Mouse (Mus musculus) megakaryocyte progenitor cell, adult 5-6 weeks (primary cell): ENCODE results near the gene Trmt10a. TPM values are rescaled to one million over a fixed set of nuclear protein-coding genes. Genes with fewer than 3 reads are reported as not detected.

Source experiments
- ATAC-seq: replicated peaks from 2 replicates; pipeline ENCODE4 v1.8.0; 2016; ENCODE audit warnings: mild to moderate bottlenecking, moderate TSS enrichment, inconsistent platforms; ENCODE audit not compliant: poor library complexity
- total RNA-seq, 2 experiments: library from RNA; stranded (forward) in 1 of 2; stranded (reverse) in 1 of 2; fragments of 157-497, 149-512 nt in 1 of 2; fragments of 200-1000 nt in 1 of 2; gene quantifications; 2 replicates each; pipeline versions ENCODE4 v1.2.3 to v1.2.4; 2015 to 2017

Trmt10a gene
- total RNA-seq, 2 experiments from 2014 or later: 8.2 to 10.7 TPM

- peak; percentile 61 for ATAC-seq
Observed at GRCm38 (mm10) chr3:138133916-138134315, 9.3 kb upstream of the Trmt10a start.

- ATAC-seq: no peak
Observed at GRCm38 (mm10) chr3:138134528-138134927, 8.7 kb upstream of the Trmt10a start.

GRCm38 (mm10) chr3:138138146-138138545, 5.1 kb upstream of the Trmt10a start:
- 0 out of 2 replicates have a peak, but pooled peaks have one; percentile 21 for ATAC-seq

DNA sequence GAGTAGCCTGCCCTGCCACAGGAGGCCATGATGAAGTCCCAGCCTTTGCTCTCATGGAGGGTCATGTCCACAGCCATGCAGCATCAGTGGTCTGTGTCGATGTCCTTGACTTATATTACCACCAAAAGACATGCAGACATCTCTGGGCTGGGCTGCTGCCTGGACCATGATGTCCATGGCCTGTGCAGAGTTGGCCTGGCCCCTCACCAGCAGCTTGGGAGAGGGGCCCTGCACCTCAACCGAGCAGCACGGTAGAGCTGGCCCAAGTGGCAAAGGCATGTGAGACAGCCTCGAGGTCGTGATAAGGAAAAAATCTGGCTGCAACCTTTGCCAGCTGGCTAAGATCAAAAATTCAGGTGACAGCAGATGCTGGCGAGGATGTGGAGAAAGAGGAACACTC, 3.6 kb upstream of the Trmt10a start:
- ATAC-seq: no peak

GRCm38 (mm10) chr3:138142052-138142732, 1.1 kb upstream of the Trmt10a start:
- no peak for ATAC-seq

GRCm38 (mm10) chr3:138142733-138143314, 424 bp upstream of the Trmt10a start:
- no peak for ATAC-seq

- ATAC-seq: no peak
Observed at GRCm38 (mm10) chr3:138144060-138144641, 903 bp downstream of the Trmt10a start.

- peak; percentile 63 for ATAC-seq
Observed at GRCm38 (mm10) chr3:138144642-138145171, 1.5 kb downstream of the Trmt10a start, which contains the start of gene Mttp. Gene Mttp, minus strand, starts transcription at chr3:138144968.

GRCm38 (mm10) chr3:138148811-138149210, 5.6 kb downstream of the Trmt10a start:
- ATAC-seq: no peak

DNA sequence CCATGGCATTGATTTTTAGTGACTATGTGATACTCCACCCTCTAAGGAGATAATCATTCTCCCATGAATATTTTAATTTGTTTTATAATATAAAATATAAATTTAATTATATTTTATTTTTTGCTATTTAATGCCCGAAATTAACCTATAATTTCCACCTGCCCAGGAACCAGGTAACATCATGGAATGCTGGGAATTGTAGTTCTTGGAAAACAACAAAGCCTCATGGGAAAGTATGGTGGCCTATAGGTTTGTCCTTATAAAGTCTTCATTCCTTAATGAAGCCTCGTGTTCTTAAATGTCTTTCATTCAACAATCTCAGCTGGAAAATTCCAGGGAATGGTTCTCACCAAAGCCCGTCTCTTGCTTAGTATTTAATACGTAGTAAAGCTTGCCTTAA, 11.8 kb downstream of the Trmt10a start:
- no peak for ATAC-seq

- no peak for ATAC-seq
Observed at GRCm38 (mm10) chr3:138156651-138157050, 13.4 kb downstream of the Trmt10a start.

DNA sequence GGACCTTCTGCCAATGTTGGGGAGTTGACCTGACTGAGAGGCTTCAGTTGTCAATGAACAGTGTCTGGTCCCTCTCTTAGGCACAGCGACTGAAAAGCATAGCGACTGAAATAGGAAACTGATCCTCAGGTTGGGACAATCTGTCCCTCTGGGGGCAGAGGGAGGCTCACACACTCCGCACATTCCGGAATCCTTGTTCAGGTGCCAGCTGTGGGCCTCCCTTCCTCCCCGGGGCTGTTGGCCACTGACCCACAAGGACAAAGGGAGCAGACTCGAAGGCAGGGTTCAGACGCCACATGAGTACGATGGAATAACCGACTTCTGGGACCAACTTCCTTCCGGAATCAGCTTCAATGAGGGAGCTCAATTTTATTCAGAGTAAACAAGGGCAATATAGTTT, 18.4 kb downstream of the Trmt10a start:
- no peak for ATAC-seq

DNA sequence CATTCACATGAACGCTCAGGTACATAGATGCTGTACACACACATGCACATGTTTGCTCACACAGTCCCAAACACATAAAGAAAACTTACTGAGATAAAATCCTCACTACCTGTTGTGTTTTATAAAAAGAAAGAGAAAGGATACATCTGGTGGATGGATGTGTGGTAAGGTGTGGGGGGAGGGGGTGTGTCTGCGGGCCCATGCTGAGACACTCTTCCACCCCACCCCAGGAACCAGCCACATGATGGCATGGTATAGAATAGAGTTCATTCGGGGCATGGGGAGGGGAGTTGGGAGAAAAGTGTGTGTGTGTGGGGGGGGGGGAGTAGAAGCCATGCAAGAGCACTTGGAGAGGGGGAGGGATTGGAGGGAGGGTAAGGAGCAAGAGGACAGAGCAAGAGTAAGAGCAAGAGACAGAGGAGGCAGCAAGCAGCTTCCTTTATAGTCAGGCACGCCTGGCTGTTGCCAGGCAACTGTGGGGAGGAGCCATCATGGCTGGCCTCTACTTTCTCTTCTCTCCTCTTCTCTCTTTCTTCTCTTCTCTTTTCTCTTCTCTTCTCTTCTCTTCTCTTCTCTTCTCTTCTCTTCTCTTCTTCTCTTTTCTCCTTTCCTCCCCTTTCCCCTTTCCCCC, 19.4 kb downstream of the Trmt10a start:
- 0 out of 2 replicates have a peak, but pooled peaks have one; percentile 26 for ATAC-seq

DNA sequence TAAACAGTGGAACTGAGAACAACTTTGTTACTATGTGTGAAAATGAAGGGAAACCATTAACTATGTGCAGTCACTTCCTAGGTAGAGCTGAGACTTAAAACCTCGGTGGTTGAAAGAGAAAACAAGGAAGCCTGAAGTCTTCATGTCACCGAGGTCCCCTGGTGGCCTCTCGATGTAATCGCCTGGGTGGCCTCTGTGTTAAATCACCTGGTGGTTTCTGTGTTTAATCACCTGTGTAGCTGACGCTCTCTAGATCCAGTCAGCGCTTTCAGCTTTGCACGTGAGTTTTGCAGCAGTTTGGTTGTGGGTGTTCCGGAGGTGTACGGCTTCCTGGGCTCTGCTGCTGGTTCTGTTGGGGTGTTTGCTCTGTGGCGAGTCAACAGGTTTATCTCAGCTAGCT, 30.0 kb downstream of the Trmt10a start:
- 0 out of 2 replicates have a peak, but pooled peaks have one; percentile 37 for ATAC-seq

DNA sequence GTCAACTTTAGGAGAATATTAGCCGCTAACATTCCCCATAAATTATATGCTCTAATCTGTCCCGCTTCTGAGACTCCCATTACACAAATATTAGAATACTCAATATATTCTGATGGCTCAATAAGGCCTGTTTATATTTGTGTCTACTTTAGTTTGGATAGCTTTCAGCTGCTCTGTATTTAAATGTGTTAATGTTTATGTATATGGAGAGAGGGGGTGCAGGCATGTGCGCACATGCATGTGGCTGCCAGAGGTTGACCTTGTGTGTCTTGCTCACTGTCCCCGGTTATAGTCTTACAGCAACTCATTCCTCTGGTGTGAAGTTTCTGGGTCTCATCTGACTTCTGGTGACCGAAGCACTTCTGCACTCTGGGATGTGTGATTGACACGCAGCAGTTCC, 32.3 kb downstream of the Trmt10a start:
- no peak for ATAC-seq

GRCm38 (mm10) chr3:138182019-138182418, 38.8 kb downstream of the Trmt10a start:
- no peak for ATAC-seq

GRCm38 (mm10) chr3:138183371-138183770, 40.1 kb downstream of the Trmt10a start:
- no peak for ATAC-seq

DNA sequence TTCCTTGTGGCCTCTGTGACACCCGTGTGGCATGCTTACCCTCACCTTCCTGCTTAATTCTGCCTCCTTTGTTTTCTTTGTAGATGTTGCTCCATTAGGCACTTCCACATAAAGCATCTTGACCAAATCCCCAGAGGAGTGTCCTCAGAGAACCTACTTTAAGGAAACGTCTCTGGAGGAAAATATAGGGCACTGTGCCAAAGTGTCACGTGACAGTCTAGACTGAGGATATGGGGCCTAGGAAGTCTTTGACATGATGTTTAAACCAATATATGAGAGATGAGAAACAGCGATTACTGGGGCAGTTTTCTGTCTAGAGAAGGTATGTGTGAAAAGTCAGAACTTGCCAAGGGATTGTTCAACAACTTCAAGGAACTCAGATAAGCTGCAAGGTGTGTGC, 42.0 kb downstream of the Trmt10a start:
- no peak for ATAC-seq

GRCm38 (mm10) chr3:138185995-138186930, 43.0 kb downstream of the Trmt10a start:
- no peak for ATAC-seq

GRCm38 (mm10) chr3:138192260-138192659, 49.0 kb downstream of the Trmt10a start:
- ATAC-seq: no peak
